Mouse (Mus musculus) spleen, embryonic (tissue): ENCODE measurements around the gene Cdc6.

Experiments used
- CTCF ChIA-PET: fragments of 350-600 bp; sonication (Branson Sonifier 250); formaldehyde crosslinking; loops from one replicate; lab custom pipeline; 2022; lab: Charles Lee

Gene Cdc6

DNA sequence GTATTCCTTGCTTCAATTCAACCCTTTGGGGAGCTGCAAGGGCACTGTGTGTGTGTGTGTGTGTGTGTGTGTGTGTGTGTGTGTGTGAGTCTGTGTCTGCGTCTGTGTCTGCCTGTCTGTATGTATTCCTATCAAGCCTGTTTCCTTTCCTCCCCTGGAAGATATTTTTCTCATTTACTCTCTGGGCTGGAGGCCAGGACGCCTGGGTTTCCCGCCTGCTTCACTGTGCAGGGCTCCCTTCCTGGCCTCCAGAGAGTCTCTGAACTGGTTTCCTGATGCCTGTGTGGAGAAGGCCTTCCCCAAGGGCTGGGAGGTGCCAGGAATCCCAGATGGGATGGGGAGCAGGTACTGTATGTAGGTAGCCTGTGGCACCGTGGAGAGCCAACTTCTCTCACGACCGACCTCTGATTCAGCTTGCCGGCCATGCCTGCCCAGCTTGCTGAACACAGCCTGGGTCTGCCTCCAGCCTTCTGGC is 22.6 kb downstream of the Cdc6 start:
- CTCF ChIA-PET: interaction anchor here (0.5 to 0.6 kb wide), 3 partner anchors 40 to 219 kb away, joined by 4 to 8 read pairs (median 5); no protein-coding TSS in a partner anchor

DNA sequence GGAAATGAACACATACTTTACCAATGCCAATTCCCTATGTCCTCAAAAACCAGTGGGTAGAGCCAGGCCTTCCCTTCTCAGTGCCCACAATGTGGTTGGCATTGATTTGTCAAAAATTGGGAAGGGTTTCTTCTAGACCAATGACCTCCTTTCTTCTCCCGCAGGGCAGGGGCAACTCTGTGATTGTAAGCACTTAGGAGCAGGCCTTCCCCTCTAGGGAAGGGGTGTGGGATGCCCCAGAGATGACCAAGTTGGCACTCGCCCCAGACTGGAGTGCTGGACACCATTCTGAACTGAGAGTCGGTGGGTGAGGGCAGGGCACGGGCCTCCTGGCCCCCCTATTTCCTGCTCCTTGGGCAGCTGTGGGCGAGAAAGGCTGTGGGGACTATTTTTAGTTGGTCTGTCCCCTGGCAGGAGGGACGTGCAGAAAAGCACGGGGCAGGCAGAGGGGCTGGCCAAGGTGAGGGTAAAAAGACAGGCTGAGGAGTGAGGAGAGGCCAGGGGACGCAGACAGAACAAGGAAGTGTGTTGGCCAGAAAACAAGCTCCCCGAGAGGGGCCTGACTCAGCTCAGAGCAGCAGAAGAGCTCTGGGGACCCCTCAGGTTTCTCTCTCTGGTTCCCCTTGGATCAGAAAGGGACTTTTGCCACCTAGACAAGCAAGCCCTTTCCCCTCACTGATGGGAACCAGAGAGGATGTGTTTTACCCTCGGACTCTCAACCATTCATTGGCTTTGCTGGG is 23.3 kb downstream of the Cdc6 start:
- CTCF ChIA-PET: interaction anchor here (0.5 to 2.5 kb wide), 3 partner anchors 39 to 218 kb away, joined by 5 to 10 read pairs (median 8); no protein-coding TSS in a partner anchor

DNA sequence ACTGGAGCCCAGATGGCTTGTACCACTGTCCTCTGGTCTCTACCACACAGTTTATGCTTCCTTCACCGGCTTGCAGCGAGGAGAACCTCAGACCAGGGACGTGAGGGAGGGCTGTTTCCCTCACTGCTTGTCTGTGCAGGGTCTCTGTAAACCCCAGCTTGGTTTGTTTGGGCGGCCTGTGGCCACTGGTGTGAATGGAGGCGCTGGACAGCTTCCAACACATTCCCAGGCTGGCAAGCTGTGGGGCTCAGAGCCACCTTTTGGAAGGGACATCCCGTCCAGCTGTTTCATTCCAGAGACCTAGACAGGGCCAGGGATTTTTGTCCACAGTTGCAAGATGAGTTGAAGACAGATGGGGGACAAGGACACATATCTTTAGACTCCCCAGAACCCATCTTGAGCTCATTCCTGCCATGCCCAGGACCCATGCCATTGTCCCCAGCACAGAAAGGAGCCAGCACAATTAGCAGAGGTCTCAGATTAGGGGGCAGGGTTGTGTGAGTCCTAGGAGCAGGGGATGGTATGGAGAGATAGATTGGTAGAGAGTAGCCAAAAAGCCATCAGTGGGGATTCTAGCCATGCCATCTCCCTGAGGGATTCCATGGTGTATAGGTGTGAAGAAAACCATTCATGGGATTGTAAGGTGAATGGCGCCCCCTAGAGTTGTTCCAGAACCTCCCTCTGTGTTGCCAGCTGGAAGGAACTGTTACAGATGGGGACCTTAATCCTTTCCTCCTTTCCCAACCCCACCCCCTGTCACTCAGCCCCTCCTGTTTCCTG is 24.1 kb downstream of the Cdc6 start:
- CTCF ChIA-PET: interaction anchor here (1.5 to 2.5 kb wide), 2 partner anchors 13 to 40 kb away, joined by 9 to 10 read pairs; no protein-coding TSS in a partner anchor

DNA sequence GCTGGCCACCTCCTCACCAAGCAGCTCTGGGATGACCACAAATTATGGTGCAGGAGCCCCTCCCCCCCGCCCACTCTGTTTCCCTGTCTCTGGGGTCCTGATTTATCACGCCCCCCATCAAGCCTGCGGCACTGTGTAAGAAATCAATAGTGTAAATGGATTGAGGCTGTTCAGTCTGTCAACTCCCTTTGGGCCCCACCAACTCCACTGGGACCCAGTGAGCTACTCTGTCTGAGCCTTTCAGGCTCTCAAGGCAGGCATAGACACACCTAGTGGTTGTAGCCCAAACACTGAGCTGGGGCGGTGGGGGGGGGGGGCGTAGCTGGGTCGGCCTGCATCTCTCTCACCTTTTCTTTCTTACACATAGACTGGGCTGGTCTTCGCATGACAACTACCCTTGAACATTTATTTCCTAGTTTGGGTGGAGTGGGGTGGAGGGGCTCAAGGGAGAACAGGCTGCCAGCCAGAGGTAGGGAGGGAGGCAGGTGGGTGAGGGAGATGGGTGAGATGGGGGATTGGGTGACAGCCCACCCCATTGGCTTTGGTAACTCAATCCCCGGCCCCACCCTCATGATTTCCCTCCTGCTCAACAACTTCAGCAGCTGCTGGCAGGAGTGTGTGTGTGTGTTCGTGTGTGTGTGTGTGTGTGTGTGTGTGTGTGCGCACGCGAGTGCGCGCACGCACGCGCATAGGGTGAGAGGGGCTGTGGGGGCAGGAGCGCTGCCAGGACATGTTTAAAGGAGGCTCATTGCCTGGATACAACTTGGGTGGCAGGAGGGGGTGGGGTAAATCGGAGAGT is 24.9 kb downstream of the Cdc6 start:
- CTCF ChIA-PET: interaction anchor here (0.7 to 2.5 kb wide), 4 partner anchors 13 to 105 kb away, joined by 3 to 10 read pairs (median 7); no protein-coding TSS in a partner anchor

DNA sequence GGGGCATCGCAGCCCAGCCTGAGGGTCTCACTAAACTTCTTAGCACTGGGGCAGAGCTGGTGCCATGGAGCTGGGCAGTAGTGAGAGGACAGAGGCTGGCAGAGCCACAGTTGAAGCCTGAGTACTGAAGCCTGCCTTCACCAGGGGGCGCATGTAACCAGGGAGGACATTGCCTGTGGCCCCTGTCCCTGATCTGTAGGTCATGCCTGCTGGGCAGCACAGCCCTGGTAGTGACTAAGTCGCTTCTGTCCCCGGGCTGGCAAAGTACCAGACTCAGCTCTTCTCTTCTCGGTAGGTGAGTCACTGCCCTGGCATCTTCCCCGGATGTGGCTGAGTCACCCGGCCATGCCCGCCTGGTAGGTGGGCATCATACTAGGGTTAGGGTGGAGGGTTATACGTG is 25.6 kb downstream of the Cdc6 start:
- CTCF ChIA-PET: interaction anchor here (0.5 to 2.5 kb wide), 5 partner anchors 8 to 94 kb away, joined by 3 to 10 read pairs (median 5); no protein-coding TSS in a partner anchor

DNA sequence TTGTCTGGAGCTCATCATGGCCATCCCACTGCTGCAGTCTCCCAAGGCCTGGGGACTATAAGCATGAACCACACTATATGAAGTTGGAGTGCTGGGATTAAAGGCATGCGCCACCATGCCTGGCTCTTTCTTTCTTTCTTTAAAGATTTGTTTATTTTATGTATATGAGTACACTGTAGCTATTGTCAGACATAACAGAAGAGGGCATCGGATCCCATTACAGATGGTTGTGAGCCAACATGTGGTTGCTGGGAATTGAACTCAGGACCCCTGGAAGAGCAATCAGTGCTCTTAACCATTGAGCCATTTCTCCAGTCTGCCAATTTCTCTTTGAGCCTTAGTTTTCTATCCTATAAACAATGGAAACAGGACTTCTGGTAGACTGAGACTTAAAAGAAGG is 26.2 kb downstream of the Cdc6 start:
- CTCF ChIA-PET: interaction anchor here (0.6 to 2.5 kb wide), 3 partner anchors 29 to 93 kb away, joined by 3 to 10 read pairs (median 5); no protein-coding TSS in a partner anchor

DNA sequence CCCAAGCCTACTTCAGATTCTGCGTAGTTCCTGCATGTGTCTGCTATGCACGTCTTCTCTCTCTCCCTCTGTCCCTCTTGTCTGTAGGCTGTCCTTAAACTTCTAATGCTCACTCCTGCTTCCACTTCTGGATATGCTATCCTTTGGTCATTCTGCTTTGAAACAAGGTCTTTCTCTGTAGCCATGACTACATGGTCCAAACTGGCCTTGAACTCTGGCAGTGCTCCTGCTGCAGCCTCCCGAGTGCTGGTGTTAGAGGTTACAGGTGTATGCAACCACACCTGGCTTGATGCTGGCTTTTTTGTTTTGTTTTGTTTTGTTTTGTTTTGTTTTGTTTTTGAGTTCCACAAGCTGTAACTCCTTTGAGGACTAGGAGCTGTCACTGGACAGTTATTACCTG is 26.8 kb downstream of the Cdc6 start:
- CTCF ChIA-PET: no interaction called here

DNA sequence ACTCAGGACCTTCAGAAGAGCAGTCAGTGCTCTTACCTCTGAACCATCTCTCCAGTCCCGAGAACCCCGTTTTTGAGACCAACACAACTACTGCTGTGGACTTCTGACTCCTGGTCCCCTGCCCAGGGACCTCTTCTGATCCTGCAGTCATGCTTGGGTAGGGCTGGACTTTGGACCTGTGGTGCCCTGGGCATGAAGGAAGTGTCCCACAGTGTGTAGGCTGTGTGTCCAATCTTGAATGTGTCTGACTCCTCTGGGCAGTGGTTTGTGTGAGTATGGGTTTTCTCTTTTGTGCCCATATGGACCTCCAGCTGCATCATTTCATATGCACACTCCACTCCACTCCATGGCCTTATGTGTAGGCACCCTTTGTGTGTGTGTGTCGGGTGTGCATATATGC is 27.5 kb downstream of the Cdc6 start:
- CTCF ChIA-PET: no interaction called here

DNA sequence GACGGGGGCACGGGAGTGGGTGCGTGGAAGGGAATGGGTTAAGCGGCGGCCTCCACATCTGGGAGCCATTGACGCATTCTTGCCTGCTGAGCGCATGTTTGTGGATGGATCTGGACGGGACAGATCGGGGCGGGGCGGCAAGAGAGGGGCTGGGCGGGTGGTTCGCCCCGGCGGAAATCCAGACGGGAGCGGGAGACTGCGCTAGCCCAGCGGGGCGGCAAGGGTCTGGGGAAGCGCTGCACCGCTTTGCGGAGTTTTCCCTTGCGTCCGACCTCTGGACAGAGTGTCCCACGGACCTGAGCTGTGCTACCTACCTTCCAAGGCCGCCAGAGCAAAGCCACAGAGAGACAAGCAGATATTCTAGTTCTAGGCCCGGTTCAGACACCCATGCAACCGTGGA is 28.6 kb downstream of the Cdc6 start:
- CTCF ChIA-PET: interaction anchor here (1.0 kb wide), 1 partner anchor 16 kb away, joined by 7 read pairs; no protein-coding TSS in a partner anchor

DNA sequence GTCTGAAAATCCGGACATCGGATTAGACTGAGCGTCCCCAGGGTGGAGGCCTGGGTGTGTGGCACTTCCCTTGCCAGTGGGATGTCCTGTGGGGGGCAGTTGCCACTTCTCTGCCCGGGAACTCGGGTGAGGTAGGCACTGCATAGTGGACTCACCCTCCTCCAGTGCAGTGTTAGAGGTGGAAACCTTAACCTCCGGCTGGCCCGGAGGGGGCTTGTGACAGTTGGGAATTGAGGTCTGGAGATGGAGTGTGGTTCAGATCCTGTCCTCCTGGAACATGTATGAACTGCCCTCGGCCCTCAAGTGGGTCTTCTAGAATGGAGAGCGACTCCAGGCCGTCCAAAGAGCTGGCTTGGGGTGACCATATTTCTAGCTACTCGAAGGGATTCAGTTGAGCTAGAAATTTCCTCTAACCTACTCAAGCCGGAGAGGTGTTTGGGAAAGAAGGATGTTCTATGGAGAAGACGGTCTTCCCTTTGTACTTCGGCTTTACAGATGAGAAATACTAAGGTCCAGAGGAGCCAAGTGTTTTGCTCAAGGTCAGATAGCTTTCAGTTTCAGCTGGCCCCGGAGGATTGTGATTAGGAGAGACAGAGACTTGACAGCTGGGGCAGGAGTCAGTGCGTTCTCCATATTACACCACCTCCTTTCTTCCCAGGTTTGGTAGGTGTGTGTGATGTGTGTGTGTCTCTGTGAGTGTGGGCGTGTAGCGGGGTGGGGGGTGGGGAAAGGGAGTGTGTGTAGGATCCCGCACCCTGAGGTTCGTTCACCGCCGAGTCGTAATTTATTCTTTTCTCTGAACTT is 29.2 kb downstream of the Cdc6 start:
- CTCF ChIA-PET: interaction anchor here (0.6 to 1.0 kb wide), 3 partner anchors 16 to 73 kb away, joined by 3 to 7 read pairs (median 4); no protein-coding TSS in a partner anchor

DNA sequence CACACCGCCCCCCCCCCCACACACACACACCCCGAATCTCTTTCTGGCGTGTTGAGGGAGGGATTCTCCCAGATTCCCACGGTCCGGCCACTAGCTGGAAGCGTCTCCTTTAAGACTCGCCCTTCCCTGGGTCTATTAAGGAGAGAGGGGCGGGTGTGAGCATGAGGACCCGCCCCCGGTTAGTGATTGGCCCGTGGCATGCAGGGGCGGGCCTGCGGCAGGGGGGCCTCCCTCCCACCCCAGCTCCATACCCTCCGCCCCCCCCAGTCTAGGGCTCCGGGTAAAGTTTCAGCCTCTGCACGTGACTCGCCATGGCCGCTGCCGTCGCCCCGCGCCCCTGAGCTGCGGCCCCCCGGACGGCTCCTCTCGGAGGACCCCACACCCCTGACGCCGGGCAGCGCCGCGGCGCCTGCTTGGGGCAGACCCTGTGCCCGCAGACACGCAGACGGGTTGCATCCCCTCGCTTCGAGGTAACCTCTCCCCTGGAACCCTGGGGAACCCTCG is 29.9 kb downstream of the Cdc6 start:
- CTCF ChIA-PET: interaction anchor here (0.6 to 1.0 kb wide), 2 partner anchors 15 to 40 kb away, joined by 4 to 7 read pairs; no protein-coding TSS in a partner anchor

DNA sequence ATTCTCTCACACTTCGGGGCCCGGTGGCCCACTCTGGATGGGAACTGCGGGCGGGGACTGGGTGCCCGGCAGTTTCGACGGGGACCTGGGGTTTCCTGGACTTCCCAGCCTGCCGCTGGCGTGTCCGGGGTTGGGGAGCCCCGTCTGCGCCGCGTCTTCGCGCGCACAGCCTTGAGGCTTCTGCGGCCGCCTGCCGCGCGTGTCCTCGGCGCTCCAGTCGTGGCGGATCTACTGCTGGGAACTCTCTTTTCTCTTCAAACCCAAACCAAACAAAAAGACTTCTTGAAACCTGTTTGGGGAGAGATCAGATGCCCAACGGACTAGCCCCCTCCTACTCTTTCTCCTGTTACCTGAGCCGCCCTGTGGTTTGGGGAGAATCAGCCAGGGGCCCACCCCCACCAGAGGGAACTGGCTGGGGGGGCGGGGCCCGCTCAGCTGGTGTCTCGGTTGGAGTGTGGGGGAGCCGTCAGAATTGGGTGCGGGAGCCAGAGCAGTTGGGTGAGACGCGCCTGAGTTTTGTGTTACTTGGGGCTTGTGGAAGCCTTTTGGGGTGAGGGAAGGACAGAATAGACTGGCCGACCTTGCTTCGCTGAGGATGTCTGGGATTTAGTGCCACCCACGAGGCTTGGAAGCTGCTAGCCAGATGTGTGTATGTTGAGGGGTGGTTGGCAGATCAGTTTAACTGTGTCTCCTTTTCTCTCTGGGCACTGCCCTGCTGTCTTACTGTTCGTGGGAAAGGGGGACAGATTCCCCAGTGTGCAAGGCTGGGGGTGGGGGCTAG is 30.5 kb downstream of the Cdc6 start:
- CTCF ChIA-PET: interaction anchor here (0.6 to 1.3 kb wide), 3 partner anchors 26 to 39 kb away, joined by 3 to 4 read pairs (median 4); no protein-coding TSS in a partner anchor

DNA sequence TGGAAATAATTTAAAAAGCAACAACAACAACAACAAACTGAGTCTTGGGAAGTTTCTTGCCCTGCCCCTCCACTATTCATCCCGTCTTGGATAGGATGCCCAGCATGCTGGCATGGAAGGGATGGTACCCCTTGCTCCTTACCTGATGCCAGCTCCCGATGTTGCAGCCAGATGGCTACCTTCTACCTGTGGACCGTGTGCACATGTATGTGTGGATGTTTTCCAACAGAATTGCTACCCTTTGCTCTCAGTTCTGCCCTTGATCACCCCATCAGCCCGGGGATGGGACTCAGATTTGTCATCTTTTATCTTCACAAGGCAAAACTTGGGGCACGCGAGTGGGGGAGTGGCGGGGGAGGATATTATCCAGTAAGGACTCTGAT is 31.1 kb downstream of the Cdc6 start:
- CTCF ChIA-PET: interaction anchor here (1.0 to 1.3 kb wide), 2 partner anchors 25 to 34 kb away, joined by 3 to 4 read pairs; no protein-coding TSS in a partner anchor

DNA sequence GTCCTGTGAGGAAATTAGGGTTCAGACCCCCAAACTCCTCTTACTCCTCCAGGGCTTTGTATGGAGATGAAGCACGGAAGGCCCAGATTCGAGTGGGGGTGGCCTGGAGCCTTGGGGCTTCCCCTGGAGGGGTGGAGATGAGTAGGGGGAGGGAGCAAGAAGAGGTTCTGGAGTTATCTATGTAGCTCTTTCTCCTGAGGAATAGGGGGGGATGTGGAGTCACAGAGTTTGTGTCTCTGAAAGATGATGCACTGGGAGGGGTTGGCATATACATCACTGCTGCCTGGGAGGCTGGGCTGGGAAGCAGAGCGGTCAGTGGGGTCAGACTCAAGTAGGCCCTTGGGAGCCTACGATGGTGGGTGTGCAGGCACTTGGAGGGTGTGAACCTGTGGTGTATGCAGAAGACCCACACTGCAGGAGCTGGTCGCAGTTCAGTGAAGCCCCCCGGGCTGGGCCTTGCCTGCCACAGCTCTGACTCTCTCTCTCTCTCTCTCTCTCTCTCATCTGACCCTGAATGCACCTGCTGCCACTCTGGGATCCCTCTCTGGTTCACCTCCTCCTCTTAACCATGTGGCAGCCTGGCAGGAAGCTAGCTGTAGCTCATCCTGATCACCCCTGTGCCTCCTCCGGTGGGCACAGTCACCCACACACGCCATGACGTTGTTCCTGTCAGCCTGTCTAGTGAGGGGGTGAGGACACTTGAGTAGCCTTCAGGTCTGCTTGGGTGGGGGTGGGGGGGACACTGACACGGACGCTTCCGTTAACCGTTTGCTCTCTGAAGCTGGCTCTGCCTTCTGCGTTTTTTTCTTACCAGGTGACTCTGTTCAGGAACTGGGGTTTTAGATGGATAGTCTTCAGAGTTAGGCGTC is 31.7 kb downstream of the Cdc6 start:
- CTCF ChIA-PET: interaction anchor here (1.3 kb wide), 1 partner anchor 24 kb away, joined by 4 read pairs; no protein-coding TSS in a partner anchor

DNA sequence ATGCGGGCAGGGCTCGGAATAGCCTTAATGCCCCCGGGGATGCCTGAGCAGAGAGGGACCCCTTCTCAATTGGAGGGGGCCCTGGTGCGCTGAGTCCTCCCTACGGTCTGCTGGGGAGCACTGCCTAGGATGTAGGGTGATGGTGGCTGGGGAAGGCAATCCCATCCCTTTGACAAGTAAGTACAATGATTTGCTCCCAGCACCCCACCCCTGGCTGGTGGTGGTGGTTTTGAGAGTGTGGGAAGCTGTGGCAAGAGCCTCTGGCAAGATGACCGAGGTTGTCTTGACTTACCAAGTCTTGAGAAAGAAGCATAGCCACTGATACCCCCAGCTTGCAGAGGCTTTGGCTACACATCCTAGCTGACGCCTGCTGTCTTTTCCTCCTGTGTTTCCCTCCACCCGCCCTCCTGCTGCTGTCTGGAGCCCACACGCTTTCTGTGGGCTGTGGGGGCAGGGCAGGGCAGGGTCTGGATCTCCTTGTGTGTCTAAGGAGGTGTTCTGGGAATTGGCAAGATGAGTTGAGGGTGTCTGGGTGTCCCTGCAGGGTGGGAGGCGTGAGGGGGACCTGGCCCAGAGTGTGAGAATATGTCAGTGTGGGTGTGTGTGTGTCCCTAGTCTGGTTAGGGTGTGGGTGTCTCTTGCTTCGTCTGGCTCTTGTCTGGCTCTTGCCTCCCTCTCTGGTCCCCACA is 32.5 kb downstream of the Cdc6 start:
- CTCF ChIA-PET: interaction anchor here (0.6 to 0.9 kb wide), 3 partner anchors 32 to 189 kb away, joined by 3 to 4 read pairs (median 3); no protein-coding TSS in a partner anchor

DNA sequence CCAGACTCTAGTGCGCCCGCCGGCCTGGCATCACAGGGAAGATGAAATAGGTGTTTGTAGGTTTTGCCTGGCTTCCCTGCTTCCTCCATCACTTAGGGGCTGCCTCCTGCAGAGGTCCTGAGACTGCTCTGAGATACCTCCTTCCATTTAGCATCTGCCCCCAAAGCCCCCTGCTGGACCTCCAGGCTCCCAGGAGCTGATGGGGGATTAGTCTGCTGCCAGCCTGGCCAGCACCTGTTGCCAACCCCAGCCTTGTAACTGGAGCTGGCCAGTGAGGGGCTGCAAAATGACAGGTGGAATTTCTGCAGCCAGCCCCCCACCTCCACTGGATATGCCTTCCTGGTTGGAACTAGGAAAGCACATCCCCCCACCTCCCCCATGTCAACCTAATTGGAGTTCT is 33.2 kb downstream of the Cdc6 start:
- CTCF ChIA-PET: interaction anchor here (0.6 to 0.9 kb wide), 4 partner anchors 8 to 188 kb away, joined by 3 to 7 read pairs (median 4); no protein-coding TSS in a partner anchor

DNA sequence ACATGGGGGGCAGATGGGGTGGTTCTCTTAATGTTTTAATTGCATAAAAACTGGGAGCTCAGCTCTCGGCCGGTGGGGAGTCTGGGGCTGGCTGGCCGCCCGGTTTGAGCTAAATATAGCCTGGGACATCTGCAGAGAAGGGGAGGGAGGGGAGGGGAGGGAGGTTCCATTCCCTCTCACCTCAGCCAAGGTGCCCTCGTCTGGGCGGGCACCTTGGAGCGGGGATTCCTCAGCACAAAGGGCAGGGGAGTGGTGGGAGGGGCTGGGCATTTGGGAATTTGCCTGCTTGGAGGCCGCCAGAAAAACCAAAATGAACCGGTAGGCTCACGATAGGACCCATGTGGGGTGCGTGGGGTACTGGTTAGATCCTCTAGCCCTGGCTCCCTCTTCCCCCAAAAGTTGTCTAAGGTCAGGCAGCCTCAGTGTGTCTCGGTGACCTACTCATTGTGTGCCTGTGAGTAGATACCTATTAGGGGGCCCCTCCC is 33.8 kb downstream of the Cdc6 start:
- CTCF ChIA-PET: interaction anchor here (0.7 to 1.1 kb wide), 3 partner anchors 8 to 22 kb away, joined by 3 to 7 read pairs (median 3); no protein-coding TSS in a partner anchor
